Mouse (Mus musculus) heart, adult 2 months (tissue): ENCODE results near the gene Synm. TPM values are rescaled to one million over a fixed set of nuclear protein-coding genes. Genes with fewer than 3 reads are reported as not detected.

Experiments used
- DNase-seq, 2 experiments: peaks; one replicate each; pipeline ENCODE4 v3.0.0; 2021
- H3K27ac ChIP-seq: fragments of 200-600 bp; 2 replicates; pipeline ENCODE4 v1.8.1; 2022
- H3K27me3 ChIP-seq: fragments of 200-500 bp; 2 replicates; pipeline ENCODE4 v1.6.1; 2012; ENCODE audit warnings: mild to moderate bottlenecking, low read length, inconsistent platforms, mixed read lengths; ENCODE audit not compliant: control insufficient read depth, insufficient read depth
- H3K36me3 ChIP-seq: fragments of 200-500 bp; 2 replicates; pipeline ENCODE4 v1.6.1; 2012; ENCODE audit warnings: low read length, inconsistent platforms; ENCODE audit not compliant: control insufficient read depth, insufficient read depth
- H3K4me1 ChIP-seq: fragments of 200-500 bp; 2 replicates; pipeline ENCODE4 v1.6.1; 2011; ENCODE audit warnings: low read length; ENCODE audit not compliant: control insufficient read depth, insufficient read depth
- H3K4me3 ChIP-seq: fragments of 200-600 bp; 2 replicates; pipeline ENCODE4 v1.8.1; 2022
- H3K79me2 ChIP-seq: fragments of 200-500 bp; replicated peaks from 2 replicates; pipeline ENCODE4 v1.6.1; 2012; ENCODE audit warnings: mild to moderate bottlenecking, inconsistent platforms, low read length, moderate library complexity, mixed read lengths; ENCODE audit not compliant: control insufficient read depth, insufficient read depth
- H3K9ac ChIP-seq: fragments of 200-500 bp; 2 replicates; pipeline ENCODE4 v1.6.1; 2012; ENCODE audit warnings: low read depth, mild to moderate bottlenecking, control low read depth, inconsistent platforms, low read length, mixed read lengths
- CTCF ChIP-seq: fragments of 200-600 bp; IDR thresholded peaks from 2 replicates; pipeline ENCODE4 v1.8.1; 2022; ENCODE audit warnings: antibody characterized with exemption, mild to moderate bottlenecking, moderate library complexity
- EP300 ChIP-seq: fragments of 200-500 bp; IDR thresholded peaks from 2 replicates; pipeline ENCODE4 v1.6.1; 2011; ENCODE audit warnings: low read depth, low read length, control low read depth; ENCODE audit not compliant: insufficient read depth
- POLR2A ChIP-seq: fragments of 200-500 bp; IDR thresholded peaks from 2 replicates; pipeline ENCODE4 v1.6.1; 2011; ENCODE audit warnings: mild to moderate bottlenecking, low read depth, low read length, control low read depth; ENCODE audit not compliant: insufficient read depth
- WGBS: fragments of 180-500 bp; shearing (Covaris S2); methylation state at CpG from one replicate; pipeline ENCODE4 v1.1.7; 2018; 5-methylcytosine and 5-hydroxymethylcytosine counted together
- intact Hi-C: fragments of 180-260 bp; cut with DNase I; formaldehyde crosslinking; loops from one replicate; pipeline ENCODE4 v1.15.1; 2025
- polyA plus RNA-seq: library from polyadenylated mRNA; depleted of rRNA; stranded (reverse); fragments of >200 nt; gene quantifications from 2 replicates; pipeline ENCODE4 v1.2.3, GENCODE M21; 2012
- total RNA-seq, 2 experiments: library from RNA; stranded (reverse); gene quantifications; 2 replicates each; pipeline ENCODE4 v1.2.3; 2021

Gene Synm
- total and polyA plus RNA-seq, 3 experiments: 2.6 to 8.3 (median 8.3) TPM

DNA sequence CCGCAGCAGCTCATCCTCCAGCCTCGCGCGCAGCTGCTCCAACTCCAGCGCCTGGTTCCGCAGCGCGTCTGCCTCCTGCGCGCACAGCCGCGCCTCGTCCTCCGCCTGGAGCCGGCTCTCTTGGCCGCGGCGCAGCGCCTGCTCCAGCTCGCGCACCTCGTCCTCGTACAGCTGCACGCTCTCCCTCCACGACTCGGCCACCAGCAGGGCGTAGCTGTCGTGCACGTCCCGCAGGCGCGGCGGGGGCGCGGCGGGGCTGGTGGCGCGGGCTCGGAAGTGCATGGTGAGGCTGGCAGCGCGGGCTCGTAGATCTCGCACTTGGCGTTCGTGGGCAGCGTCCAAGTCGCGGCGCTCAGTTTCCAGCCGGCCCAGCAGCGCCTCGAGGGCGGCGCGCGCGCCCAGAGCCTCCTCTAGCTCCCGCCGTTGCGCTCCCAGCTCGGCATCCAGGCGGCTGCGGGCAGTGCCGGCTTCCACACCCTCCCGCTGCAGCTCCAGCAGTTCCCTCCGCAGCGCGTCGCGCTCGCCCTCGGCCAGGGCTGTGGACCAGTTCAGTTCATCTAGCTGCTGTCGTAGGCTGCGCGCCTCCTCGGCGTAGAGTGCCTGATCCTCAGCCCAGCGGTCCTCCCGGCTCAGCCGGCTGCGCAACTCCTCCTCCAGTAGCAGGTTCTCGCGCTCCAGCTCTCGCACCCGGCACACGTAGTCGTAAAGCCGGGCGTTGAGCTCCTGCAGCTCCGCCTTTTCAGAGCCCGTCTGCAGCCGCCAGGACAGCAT is 499 bp downstream of the Synm start:
- Histone ChIP-seq H3K36me3 (no peaks in the 10 kb centered on the region; the same call in 1 of the 2 replicates), H3K27ac (peak overlapping the region; percentile 77), H3K9ac (peak overlapping the region; percentile 78), H3K4me3 (peak overlapping the region; percentile 82), H3K79me2 (no peaks in the 10 kb centered on the region), H3K4me1 (peaks cover 3% of the 10 kb centered on the region), H3K27me3 (no peaks in the 10 kb centered on the region)
- DNase-seq: peak; percentile 69 to 72
- intact Hi-C loops: loop anchor here (1.0 to 2.0 kb wide), 3 partner anchors 44 to 87 kb away; no protein-coding TSS in a partner anchor
- TF ChIP-seq CTCF (no peak; the same call in 1 of the 2 replicates), POLR2A (no peak), EP300 (no peak)
- WGBS: under 1% methylated on average over 92 of the region's 92 CpGs

DNA sequence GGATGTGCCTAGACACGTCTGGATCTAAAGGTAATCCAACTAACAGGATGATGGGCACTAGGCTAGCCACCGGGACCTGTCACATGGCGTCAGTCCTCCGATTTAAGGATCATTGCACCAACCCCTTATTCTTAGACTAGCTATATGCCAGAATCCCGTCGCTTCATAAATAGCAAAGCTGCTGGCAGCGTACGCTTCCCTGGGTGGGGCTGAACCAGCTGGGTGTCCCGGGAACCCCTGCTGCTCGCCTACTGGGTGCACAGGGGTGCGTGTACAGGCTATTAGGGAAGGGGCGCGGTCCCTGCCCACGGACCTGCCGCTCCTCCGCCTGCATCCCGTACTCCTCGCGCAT is 1.1 kb downstream of the Synm start:
- Histone ChIP-seq H3K4me1 (peaks cover 3% of the 10 kb centered on the region), H3K79me2 (no peaks in the 10 kb centered on the region), H3K9ac (peak overlapping the region; percentile 78), H3K4me3 (peak overlapping the region; percentile 82), H3K36me3 (no peaks in the 10 kb centered on the region; the same call in 1 of the 2 replicates), H3K27me3 (no peaks in the 10 kb centered on the region), H3K27ac (peak overlapping the region; percentile 77)
- TF ChIP-seq EP300: no peak
- TF ChIP-seq POLR2A: no peak
- TF ChIP-seq CTCF: no peak
- 2% methylated on average over 19 of the region's 19 CpGs for WGBS
- intact Hi-C loops: loop anchor here (2.0 kb wide), 2 partner anchors 44 to 58 kb away; no protein-coding TSS in a partner anchor
- no peak for DNase-seq

DNA sequence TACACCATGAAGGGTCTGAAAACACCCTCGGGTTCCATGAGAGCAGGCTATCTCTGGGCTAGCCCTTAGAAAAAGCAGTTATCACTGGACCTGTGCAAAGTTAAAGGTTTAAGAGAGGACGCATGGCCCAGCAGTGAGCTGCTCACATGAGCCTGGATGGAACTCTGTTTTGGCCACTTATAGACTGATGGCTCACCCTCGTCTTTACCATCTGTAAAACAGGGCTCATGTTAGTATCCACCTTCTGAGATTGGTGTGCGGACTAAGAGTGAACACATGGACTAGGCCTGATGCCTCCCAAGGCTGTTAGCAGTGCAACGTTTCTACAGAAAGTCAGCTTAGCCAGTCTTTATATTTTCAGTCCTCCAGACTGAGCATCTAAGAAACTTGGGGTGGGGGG is 2.9 kb downstream of the Synm start:
- TF ChIP-seq CTCF: no peak
- TF ChIP-seq POLR2A: no peak
- 92% methylated on average over 5 of the region's 5 CpGs for WGBS
- H3K9ac ChIP-seq: no peak overlapping the region
- DNase-seq: no peak
- H3K27me3 ChIP-seq: no peaks in the 10 kb centered on the region
- no peak overlapping the region for H3K27ac ChIP-seq
- intact Hi-C loops: no loop called here
- H3K4me3 ChIP-seq: no peak overlapping the region
- no peaks in the 10 kb centered on the region for H3K79me2 ChIP-seq
- no peaks in the 10 kb centered on the region; the same call in 1 of the 2 replicates for H3K36me3 ChIP-seq
- peaks cover 3% of the 10 kb centered on the region for H3K4me1 ChIP-seq

DNA sequence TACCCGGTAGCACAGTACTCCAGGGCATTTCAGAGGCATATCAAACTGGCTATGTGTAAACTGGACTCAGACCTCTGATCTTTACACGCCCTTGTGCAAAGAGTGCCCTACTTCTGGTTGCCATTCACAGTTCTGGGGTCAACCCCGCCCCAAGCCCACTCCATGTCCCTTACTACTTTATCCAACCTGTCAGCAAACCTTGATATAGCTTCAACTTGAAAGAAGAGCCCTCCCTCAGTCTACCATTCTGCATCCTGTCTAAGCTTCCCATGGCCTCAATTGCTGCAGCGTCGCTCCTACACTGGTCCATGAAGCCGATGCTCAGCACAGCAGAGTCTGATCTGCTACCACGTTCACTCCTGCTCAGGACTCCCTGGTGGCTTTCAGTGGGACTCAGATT is 4.2 kb downstream of the Synm start:
- no peaks in the 10 kb centered on the region for H3K27me3 ChIP-seq
- H3K4me3 ChIP-seq: no peak overlapping the region
- H3K4me1 ChIP-seq: peaks cover 3% of the 10 kb centered on the region
- H3K36me3 ChIP-seq: no peaks in the 10 kb centered on the region; the same call in 1 of the 2 replicates
- intact Hi-C loops: no loop called here
- WGBS: 95% methylated on average over 7 of the region's 7 CpGs
- no peaks in the 10 kb centered on the region for H3K79me2 ChIP-seq
- H3K27ac ChIP-seq: no peak overlapping the region
- no peak overlapping the region for H3K9ac ChIP-seq
- DNase-seq: no peak
- TF ChIP-seq CTCF (no peak), POLR2A (no peak), EP300 (no peak)

DNA sequence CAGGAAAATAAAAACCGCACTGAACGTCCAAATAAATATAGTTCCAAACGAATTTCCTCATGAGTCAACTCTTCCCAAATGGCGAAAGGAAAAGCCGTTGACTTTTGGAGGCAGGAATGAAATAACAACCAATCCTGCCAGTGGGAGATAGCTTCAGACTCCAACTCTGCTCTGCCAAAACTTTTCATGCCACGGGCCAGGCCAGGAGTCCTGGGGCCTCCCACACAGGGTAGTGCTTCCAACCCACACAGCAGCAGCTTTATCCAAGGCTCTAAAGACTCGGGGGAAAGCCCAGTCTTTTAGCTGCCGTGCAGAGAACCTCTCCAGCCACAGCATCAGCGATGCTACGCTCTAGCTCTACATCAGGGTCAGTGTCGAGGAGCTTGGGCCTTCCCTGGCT is 4.9 kb downstream of the Synm start:
- TF ChIP-seq EP300 (no peak), CTCF (no peak), POLR2A (no peak)
- H3K4me3 ChIP-seq: no peak overlapping the region
- no peak overlapping the region for H3K9ac ChIP-seq
- H3K36me3 ChIP-seq: no peaks in the 10 kb centered on the region; the same call in 1 of the 2 replicates
- H3K4me1 ChIP-seq: peaks cover 6% of the 10 kb centered on the region
- no peaks in the 10 kb centered on the region for H3K27me3 ChIP-seq
- intact Hi-C loops: no loop called here
- no peaks in the 10 kb centered on the region for H3K79me2 ChIP-seq
- peak overlapping the region; percentile 43 for H3K27ac ChIP-seq
- WGBS: 44% methylated on average over 11 of the region's 11 CpGs
- peak; percentile 60 to 76 for DNase-seq

DNA sequence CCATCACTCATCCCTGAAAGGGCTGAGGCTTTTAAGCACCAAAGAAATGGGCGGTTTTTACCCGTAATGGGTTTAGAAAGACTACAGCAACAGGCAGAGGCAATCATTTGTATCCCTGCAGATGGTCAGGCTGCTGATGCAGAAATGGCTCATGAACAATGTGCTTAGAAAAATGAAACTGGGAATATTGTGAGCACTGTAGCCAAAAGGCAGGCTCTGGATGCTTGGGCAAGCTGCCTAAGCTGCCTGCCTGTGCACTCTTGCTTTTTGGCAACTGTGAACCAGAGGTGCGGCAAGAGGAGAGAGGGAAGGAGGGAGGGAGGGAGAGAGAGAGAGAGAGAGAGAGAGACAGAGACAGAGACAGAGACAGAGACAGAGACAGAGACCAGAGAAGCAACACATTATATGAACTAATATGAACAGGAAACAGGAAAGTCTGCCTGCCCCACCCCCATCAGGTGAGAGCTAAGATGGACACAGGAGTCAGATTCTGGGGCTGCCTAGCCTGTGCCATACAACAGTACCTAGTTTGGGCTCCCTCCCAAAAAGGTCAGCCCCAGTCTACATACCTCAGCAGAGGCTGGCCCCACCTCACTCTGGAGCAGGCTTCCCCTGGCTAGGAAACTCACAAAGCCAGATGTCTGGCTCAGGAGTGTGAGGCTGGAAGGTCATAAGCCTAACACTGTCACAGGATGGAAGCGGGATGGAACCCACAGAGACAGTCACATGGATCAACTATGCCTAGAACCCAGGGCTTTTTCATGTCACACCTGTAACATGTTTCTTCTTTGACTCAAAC is 9.9 kb downstream of the Synm start:
- no peak overlapping the region; the same call in 1 of the 2 replicates for H3K9ac ChIP-seq
- H3K4me3 ChIP-seq: no peak overlapping the region
- H3K27ac ChIP-seq: no peak overlapping the region
- no peaks in the 10 kb centered on the region for H3K27me3 ChIP-seq
- peak in 1 of 2 experiments; percentile 23 for DNase-seq
- WGBS: 78% methylated on average over 4 of the region's 4 CpGs
- H3K4me1 ChIP-seq: peaks cover 4% of the 10 kb centered on the region
- H3K79me2 ChIP-seq: no peaks in the 10 kb centered on the region
- no peak for TF ChIP-seq EP300
- TF ChIP-seq POLR2A: no peak
- TF ChIP-seq CTCF: no peak
- intact Hi-C loops: no loop called here
- H3K36me3 ChIP-seq: no peaks in the 10 kb centered on the region; the same call in 1 of the 2 replicates
